9 mouse cellular contexts compared by ENCODE assay signal in the genomic region with DNA sequence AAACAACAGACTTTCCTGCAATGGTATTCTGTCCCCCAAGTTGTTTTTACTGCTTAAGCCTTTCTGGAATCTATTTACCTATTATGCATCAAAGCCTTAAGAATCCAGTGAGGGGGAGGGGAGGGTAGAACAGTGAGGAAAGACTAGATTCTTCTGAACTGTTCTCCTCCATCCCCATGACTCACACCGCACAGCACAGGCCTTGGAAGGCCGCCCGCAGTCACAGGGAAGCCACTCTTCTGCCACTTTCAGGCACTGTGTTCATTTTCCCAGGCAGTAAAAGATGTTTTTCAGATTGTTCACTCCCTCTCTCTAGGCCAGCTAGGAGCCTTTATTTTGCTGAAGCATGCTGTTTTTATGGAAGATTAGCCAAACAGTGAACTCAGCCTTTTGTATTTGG. TPM values are rescaled to one million over a fixed set of nuclear protein-coding genes. Genes with fewer than 3 reads are reported as not detected.
DNase-seq lines count a peak whose midpoint lies in the region; ATAC-seq and TF ChIP-seq lines count a peak whose summit lies in the region.
"Had no signal": no experiment of that assay in that cellular context is flagged by ENCODE, and none has a peak within 500 bp of the region (broad histone marks: within the 10 kb centered on the region; RNA-seq: fewer than 3 reads in every experiment).

No protein-coding gene starts in this region.

- no peaks in the 10 kb centered on the region for H3K36me3 ChIP-seq in forebrain, postnatal 0 days (ENCODE audit: insufficient read depth)
- no peaks in the 10 kb centered on the region for H3K36me3 ChIP-seq in liver, embryonic 11.5 days (ENCODE audit: control insufficient read depth, insufficient read depth, low read length)

- WGBS in forebrain, postnatal 0 days: 39% methylated on average over 3 of the region's 3 CpGs
- 90% methylated on average over 3 of the region's 3 CpGs for WGBS in liver, embryonic 11.5 days

- no peaks in the 10 kb centered on the region for H3K27me3 ChIP-seq in forebrain, postnatal 0 days (ENCODE audit: insufficient read depth, low read length)
- no peaks in the 10 kb centered on the region for H3K27me3 ChIP-seq in liver, embryonic 11.5 days (replicated peaks; ENCODE audit: control insufficient read depth, insufficient read depth, low read length)
- H3K27me3 ChIP-seq: CH12.LX had no signal

- peak; percentile 22 to 73 for DNase-seq in frontal cortex, adult 2 months (ENCODE audit: extremely low spot score in 1 of 2, low spot score in 1 of 2)
- DNase-seq in frontal cortex, postnatal 14 days (ENCODE audit: low spot score in 2 of 2): no peak
- peak; percentile 77 for DNase-seq in right cerebral cortex, adult 18-20 months
- DNase-seq in right cerebral cortex, postnatal 14 days: no peak
- no peak for DNase-seq in forebrain, postnatal 0 days
- peak; percentile 45 for DNase-seq in lung, postnatal 10 days
- no peak for DNase-seq in thymus, postnatal 25 days
- no peak for DNase-seq in liver, embryonic 11.5 days (ENCODE audit: low spot score)

- no peak overlapping the region for H3K4me2 ChIP-seq in forebrain, postnatal 0 days (ENCODE audit: low read depth)
- H3K4me2 ChIP-seq in liver, embryonic 11.5 days: no peak overlapping the region

- no peak for TF ChIP-seq CTCF in forebrain, postnatal 0 days (IDR thresholded peaks at IDR 0.05; ENCODE audit: low read depth)

- no peaks in the 10 kb centered on the region for H3K9me3 ChIP-seq in forebrain, postnatal 0 days (ENCODE audit: low read length)
- H3K9me3 ChIP-seq in liver, embryonic 11.5 days (ENCODE audit: control insufficient read depth, low read length): no peaks in the 10 kb centered on the region

- ATAC-seq in forebrain, postnatal 0 days: 0 out of 2 replicates have a peak, but pooled peaks have one; percentile 29
- no peak for ATAC-seq in liver, embryonic 11.5 days (replicated peaks; ENCODE audit: low FRiP score)

- no peak overlapping the region for H3K9ac ChIP-seq in forebrain, postnatal 0 days
- H3K9ac ChIP-seq in liver, embryonic 11.5 days (ENCODE audit: low read depth, low read length): no peak overlapping the region

- H3K4me3 ChIP-seq in forebrain, postnatal 0 days (ENCODE audit: low read depth, low read length): no peak overlapping the region
- H3K4me3 ChIP-seq in liver, embryonic 11.5 days (ENCODE audit: low read depth, low read length): no peak overlapping the region

- no peak overlapping the region for H3K27ac ChIP-seq in forebrain, postnatal 0 days (ENCODE audit: low read depth, low read length)
- H3K27ac ChIP-seq in liver, embryonic 11.5 days (ENCODE audit: low read depth, low read length): no peak overlapping the region

- no peaks in the 10 kb centered on the region for H3K4me1 ChIP-seq in forebrain, postnatal 0 days (ENCODE audit: insufficient read depth)
- H3K4me1 ChIP-seq in liver, embryonic 11.5 days (replicated peaks; ENCODE audit: control insufficient read depth, insufficient read depth, low read length): no peaks in the 10 kb centered on the region

RNA-seq across cellular contexts. Expression of a gene that starts 46.8 kb away (rescaled TPM):
- 29.7 and 33.5 TPM in 2 replicates for polyA plus RNA-seq in frontal cortex, adult 2 months (2012; rRNA removed)
- 21.9 and 23.9 TPM in 2 replicates for total RNA-seq in forebrain, postnatal 0 days (2014; rRNA removed)
- 39.1 and 39.6 TPM in 2 replicates for polyA plus RNA-seq in forebrain, postnatal 0 days (2015; fragmentation: Nextera tagmentation; extraction: Ambion mirVana)
- 67.4 and 71.9 TPM in 2 replicates for polyA plus RNA-seq in liver, embryonic 11.5 days (2014; fragmentation: Nextera tagmentation; extraction: Ambion mirVana)

RNA-seq across cellular contexts. Expression of a gene that starts 46.9 kb away (rescaled TPM):
- 33.3 and 35.3 TPM in 2 replicates for polyA plus RNA-seq in frontal cortex, adult 2 months (2012; rRNA removed)
- total RNA-seq in forebrain, postnatal 0 days (2014; rRNA removed): 47.6 and 50.6 TPM in 2 replicates
- polyA plus RNA-seq in forebrain, postnatal 0 days (2015; fragmentation: Nextera tagmentation; extraction: Ambion mirVana): 57.6 and 59.2 TPM in 2 replicates
- 73.1 and 76.6 TPM in 2 replicates for polyA plus RNA-seq in liver, embryonic 11.5 days (2014; fragmentation: Nextera tagmentation; extraction: Ambion mirVana)

Comparison
In these comparisons a context has a peak if more than half of its experiments do, and no peak if none do; other contexts are left out.
1. DNase-seq: peak in frontal cortex, adult 2 months (2 of 2), right cerebral cortex, adult 18-20 months (single experiment) and lung, postnatal 10 days (single experiment); none in frontal cortex, postnatal 14 days (0 of 2), right cerebral cortex, postnatal 14 days (single experiment), forebrain, postnatal 0 days (single experiment), thymus, postnatal 25 days (single experiment) and liver, embryonic 11.5 days (single experiment).